Mouse (Mus musculus): ENCODE measurements at regions not wholly inside any gene's neighbourhood (a gene's known extent, or its start where the extent isn't known, plus 50 kb on each side); places are given as distances from the start of the nearest gene placed in this dataset.
"Not testable (repeated sequence)": the region's sequence is repeated elsewhere in the genome, so short reads cannot be mapped to it uniquely, and the experiment has no call there.

DNA sequence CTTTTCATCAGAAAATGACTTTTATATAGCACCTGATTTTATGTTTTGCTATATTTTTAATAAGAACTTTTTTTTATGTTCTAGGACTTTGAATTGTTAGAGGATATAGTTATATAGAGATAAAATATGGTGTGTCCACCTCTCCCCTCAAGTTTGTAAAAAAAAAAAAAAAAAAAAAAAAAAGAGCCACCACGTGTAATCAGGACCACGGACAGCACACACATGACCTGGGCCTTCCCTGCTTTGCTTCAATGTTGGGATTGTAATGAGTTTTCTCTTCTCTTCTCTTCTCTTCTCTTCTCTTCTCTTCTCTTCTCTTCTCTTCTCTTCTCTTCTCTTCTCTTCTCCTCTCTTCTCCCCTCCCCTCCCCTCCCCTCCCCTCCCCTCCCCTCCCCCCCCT is 78.5 kb downstream of the 1700010I14Rik start:
- DNase-seq (ENCODE audit: low spot score in 2 of 2) = not testable (repeated sequence)

DNA sequence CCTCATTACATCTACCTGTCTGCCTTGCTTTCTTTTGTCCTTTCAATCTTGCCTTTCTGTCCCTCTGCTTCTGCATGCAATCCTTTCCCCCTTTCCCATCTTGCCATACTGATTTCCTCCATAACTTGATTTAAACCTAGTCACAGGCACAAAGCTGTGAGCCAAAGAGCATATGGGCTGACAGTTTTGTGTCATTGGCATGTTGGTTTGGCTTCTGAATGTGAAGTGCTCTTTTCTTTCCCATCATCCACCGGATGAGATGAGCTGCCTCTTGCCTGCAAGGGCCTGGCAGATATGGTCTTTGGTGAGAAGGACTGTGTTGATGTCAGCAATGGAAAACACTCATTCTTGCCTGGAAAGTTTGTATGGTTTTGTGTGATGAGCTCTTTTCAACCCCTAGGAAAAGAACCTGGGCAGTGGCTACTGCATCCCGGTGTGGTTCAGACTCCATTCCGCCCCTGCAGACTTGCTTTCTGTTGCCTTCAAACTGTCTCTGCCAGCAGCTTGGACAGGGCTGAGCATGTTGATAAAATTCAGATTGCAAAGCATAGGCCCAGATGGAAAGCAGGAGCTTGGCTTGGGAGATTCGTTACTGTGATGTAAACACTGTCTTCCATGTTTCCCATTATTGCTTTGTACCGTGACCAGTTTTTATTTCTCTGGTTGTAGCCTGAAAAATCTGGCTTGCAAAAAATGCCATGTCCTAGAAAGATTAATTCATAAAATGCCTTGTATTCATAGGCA is 80.9 kb downstream of the 1700010I14Rik start:
- DNase-seq (ENCODE audit: low spot score in 2 of 2) = no peak

DNA sequence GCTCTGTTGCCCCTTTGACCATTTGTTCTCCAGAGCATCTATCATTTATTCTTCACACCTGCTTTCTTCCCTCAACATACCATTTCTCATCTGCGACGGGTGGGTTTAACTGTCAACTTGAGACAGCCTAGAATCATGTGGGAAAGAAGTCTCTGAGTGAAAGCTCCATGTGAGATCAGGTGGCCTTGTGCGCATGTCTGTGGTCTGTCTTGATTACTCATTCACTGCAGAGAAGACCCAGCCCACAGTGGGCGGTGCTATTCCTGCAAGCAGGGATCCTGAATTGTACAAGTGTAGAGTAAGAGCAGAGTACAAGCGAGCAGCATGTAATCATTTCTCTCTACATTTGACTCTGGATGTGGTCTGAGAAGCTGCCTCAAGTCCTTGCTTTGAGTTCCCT is 95.5 kb downstream of the 1700010I14Rik start:
- no peak for DNase-seq (ENCODE audit: low spot score in 2 of 2)

DNA sequence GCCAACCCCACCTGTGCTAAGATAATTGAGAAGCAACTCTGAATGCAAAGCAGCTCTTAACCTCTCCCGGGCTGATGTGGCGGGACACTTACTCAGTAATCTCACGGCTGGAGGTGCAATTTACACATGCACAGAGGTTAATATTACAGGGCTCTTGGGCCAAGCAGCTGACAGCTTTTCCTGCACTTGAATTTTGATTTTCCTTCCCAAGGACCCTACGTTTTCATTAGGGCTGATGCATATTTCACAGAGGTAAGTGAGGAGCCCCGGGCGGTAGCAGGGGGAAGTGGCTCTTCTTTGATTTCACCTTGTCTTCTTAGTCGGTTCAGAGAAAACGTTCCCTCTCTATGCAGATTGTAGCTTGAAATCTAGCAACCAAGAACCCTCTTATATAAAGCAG is 139.7 kb downstream of the 1700010I14Rik start:
- no peak for DNase-seq (ENCODE audit: low spot score in 2 of 2)

DNA sequence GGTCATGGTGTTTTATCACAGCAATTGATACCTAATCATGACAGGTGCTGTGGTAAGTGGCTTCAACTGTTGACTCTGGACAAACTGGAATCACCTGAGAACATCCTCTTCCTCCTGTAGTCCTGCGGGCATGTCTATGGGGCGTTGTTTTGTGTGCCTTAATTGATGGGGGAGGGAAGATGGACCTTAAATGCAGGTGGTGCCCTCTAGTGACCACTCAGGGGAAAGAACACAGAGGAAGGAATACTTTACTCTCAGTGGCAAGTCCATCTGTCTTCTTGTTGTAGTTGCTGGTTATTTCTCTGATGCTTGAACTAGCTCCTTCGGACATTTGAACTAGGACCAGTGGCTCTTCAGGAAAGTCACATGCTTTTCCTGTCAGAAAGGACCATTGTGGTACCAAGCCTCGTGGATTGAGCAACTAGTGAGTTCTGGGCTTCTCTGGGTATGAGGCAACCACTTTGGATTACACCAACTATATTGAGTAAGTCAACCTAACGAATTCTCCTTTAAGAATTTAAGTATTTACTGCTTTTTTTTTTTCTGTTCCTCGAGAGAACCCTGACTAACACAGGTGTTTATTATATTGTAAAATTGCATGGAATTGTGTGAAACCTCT is 157.6 kb downstream of the 1700010I14Rik start:
- no peak for DNase-seq (ENCODE audit: low spot score in 2 of 2)

DNA sequence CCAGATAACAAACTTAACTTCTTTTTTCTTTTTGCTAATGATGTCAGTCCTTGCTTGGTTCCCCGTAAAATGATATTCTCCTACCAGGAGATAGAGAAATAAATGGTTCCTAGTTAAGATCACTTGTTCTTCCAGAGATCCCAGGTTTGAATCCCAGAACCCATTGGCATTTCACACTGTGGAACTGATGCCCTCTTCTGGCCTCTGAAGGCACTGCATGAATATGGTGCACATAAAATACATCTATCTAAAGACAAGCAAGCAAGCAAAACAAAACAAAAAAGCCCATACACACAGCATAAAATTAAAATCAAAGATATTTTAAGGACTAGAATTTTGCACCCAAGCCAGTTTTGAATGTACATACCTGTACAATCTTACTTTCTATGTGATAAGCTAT is 162.5 kb downstream of the 1700010I14Rik start:
- DNase-seq (ENCODE audit: low spot score in 2 of 2) = no peak

DNA sequence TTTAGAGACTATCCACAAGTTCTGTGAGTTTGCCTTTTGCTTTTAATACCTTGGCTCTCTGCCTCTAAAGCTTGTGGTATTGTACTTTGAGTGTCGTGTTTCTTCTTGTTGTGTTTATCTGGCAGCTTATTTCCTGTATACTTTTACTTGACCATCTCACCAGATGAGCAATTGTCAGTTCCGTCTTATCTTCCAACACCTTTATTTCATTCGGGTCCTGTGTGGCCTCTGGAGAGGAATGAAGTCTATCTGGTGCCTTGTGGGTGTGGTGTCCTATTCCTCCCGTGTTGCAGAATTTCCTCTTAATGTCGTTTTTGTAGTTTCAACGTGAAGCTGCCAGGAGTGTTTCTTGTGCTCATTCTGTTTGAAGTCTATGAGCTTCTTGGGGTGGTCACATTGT is 174.0 kb downstream of the 1700010I14Rik start:
- DNase-seq (ENCODE audit: low spot score in 2 of 2) = no peak

DNA sequence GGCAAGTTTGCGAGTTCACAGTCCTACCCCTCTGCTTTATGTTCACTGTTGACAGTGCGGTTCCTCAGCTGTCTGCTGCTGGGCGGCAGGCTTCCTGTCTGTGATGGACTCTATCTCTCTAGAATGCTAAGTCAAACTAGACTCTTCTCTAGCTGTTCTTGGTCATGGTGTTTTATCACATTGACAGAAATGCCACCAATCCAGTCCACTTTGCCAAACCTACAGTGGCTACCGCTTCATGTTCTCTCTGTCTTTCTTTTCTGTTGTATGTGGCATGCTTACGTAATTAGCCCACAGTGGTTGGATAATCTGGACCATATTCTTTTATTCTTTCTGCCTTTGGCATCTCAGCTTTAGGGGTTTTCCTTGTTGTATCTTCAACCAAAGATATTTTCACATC is 174.5 kb downstream of the 1700010I14Rik start:
- DNase-seq (ENCODE audit: low spot score in 2 of 2) = no peak

DNA sequence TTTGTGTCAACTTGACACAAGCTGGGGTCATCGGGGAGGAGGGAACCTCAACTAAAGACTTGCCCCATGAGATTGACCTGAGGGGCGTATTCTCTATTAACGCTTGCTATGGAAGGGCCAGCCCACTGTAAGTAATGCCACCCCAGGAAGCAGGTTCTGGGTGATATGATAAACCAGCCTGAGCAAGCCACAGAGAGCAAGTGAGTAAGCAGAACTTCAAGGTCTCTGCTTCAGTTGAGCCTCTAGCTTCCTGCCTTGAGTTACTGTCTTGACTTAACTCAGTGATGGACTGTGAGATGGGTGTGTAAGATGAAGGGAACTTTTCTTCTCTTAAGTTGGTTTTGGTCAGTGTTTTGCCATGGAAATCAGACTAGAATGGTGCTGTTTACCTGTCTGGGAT is 175.2 kb downstream of the 1700010I14Rik start:
- no peak for DNase-seq (ENCODE audit: low spot score in 2 of 2)

DNA sequence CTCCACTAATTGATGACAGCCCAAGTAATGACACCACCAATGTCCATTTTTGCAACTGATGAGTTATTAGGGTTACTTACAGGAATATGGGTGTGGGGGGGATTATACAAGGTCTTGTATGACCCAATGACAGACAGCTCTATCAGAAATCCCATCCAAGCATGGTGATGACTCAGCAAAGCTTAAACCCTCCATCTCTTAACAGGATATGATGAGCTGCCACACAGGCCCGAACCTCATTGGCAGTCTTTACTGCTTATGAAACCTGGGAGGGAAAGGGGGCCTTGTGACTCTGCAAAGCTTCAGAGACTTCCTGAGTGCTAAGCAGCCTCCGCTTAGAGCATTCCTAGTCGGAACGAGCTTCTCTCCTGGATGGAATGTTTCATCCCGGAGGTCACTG is 176.4 kb downstream of the 1700010I14Rik start:
- no peak for DNase-seq (ENCODE audit: low spot score in 2 of 2)

DNA sequence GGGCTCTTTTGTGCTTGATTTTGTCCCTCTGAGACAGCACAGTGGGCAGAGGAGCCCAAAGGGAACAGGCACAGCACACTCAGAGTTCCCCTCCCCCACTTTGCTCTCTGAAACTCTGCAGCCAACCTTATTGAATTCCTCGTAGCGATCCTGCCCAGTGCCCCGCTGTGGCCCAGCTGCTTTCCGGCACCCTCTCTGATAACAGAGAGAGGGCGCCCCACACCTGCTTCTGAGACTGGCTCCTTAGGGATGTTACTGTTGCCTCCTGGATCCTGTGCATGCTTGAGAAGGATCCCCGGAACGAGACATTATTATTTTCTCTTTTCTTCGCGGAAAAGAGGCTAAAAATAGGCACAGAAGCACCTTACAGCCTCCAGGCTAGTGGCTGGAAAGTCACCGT is 179.0 kb downstream of the 1700010I14Rik start:
- DNase-seq (ENCODE audit: low spot score in 2 of 2) = no peak

DNA sequence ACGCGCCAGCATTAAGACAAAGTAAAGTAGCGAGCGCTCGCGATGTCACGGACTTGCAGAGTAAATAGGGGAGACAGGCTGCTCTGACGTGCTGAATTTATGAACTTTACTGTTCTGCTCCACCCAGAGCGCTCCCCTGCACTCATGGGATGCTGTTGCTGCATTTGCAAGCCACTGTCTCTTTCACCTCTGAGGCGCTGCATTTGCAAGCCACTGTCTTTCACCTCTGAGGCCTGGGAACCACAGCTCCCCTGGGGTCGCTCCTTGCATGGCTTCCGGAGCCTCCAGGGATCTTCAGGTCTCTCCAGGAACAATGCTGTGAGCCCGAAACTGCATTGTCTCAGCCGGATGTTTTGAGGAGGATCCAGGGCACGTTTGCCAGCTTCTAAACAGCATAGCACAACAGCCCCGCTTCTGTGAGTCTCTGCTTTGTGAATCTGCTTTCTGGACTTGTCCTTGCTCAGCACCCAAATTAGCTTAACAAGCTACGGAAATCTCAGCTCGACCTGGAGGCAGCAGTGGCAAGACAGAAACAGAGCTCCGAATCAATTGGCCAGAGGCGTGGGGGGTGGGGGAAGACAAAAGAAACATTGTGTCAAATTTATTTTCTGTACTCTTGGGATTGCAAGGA is 179.6 kb downstream of the 1700010I14Rik start:
- DNase-seq (ENCODE audit: low spot score in 2 of 2) = no peak

DNA sequence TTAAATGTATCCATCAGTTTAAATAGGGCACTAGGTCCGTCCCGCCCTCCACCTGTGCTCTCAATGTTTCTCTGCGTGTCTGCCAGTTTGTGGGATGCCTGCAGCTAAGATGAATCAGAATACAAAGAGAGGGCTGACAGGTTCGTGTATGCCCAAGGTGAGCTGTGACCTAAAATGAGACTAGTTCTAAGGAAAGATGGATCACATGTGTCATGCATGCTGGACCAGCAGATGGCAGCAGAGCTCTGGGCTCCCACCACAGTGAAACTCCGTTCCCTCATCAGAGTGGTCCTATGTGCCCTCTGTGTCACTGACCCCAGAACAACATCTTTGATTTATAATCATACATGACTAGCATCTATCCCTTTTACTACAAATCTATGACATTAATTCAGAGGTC is 180.3 kb downstream of the 1700010I14Rik start:
- DNase-seq (ENCODE audit: low spot score in 2 of 2) = peak in 1 of 2 experiments; percentile 64

DNA sequence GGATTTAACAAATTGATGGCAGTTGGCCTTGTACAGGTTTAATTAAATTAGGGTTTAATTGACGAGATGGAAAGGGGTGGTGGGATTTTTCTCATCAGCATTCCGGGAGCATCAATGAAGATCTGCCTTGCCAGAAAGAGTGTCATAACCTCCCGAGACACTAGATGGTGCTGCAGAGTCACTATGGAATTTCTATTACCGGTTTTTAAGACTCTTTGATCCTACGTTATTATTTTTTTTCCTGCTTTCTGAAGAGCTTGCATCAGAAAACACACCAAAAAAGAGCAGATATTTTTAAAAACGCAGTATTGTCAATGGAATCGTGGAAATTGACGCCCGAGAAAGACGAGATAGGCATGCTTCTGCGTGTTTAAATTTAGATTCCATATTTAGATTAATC is 181.2 kb downstream of the 1700010I14Rik start:
- peak in 1 of 2 experiments; percentile 46 for DNase-seq (ENCODE audit: low spot score in 2 of 2)

DNA sequence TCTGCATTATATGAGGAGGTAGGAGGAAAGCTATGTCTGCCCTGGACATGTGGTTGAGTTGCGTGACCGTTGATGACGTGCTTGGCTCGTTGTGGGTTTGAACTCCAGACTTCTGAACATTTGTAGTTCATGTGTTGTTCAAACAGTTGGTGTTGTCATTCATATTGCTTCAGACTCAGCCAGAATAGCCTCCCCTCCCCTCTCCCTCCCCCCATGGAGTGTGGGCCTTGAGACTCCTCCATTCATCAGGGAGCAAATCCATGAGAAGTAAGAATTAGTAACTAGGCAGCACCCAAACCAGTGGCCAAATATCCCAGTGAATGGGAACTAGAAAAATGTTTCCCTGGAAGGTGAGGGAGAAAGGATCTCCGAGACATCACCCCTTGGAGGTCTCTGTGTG is 209.0 kb downstream of the 1700010I14Rik start:
- no peak for DNase-seq (ENCODE audit: low spot score in 2 of 2)

DNA sequence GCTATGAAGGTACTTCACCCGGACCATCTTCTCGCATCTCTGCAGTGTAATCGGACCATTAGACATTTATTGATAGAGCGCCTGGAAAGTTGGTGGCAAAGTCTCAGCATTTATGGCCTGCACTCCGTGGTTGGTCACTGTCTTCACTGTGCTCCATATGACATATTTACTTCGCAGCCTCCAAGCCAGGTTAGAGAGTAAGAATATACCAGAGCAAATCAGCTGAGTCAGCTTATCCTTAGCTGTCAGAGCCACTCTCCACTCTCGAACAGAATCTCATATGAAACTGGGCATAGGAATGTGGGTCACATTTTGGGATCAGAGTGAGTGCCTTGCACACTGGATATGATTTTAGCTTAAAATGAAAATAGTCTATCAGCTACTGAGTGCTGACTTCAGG is 212.3 kb downstream of the 1700010I14Rik start:
- DNase-seq (ENCODE audit: low spot score in 2 of 2) = no peak

DNA sequence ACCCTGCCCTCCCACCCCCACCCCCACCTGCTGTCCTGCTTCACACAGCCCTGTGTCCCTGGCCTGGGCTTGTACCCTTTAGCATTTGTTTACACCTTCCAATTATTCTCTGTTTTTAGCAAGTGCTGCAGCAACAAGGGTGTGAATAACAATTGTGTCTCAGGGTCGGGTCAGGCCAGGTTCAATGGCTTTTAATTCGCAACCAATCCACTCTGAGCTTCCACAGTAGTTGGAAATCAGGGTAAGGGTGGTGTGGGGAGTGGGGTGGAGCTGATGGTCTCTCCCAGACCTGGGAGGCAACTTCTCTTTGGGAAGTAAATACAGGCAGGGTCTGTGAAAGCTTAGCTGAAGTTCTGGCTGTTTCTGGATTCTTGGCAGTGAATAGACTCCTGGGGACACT is 214.4 kb downstream of the 1700010I14Rik start:
- no peak for DNase-seq (ENCODE audit: low spot score in 2 of 2)

DNA sequence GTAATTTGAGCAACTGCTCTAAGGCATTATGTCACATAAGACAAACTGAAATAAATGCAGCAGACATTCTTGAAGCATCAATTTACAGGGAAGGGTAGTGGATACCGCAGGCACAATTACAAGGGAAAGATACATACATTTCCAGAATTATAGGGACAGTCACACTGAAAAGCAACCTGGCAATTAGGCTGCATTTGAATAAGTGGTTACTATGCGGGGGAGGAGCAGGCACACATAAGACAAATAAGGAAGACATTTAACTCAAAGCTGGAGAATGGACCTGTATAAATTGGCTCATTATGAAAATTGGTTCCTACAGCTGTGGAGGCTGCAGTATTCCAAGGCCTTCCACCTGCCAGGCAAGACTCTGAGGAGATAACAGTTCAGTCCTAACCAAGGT is 211.2 kb upstream of the Gm17728 start:
- no peak for DNase-seq (ENCODE audit: low spot score in 2 of 2)

DNA sequence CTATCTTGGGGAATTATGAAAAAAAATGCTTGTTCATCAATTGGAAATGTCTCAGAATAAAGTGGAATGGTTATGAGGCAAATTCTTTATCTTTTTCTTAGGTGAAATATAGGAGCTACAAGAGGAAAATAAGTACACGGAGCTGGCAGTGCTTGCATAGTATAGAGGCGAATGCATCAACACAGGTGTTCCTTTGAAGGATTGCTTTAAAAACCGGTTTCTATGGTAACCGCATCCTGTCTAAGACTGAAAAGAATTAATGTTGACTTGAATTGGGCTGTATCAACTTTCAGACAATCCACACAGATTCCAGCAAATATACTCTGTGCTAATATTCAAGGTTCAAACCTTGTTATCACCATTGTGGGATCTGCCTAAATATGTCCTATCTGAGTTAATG is 198.8 kb upstream of the Gm17728 start:
- DNase-seq (ENCODE audit: low spot score in 2 of 2) = no peak

DNA sequence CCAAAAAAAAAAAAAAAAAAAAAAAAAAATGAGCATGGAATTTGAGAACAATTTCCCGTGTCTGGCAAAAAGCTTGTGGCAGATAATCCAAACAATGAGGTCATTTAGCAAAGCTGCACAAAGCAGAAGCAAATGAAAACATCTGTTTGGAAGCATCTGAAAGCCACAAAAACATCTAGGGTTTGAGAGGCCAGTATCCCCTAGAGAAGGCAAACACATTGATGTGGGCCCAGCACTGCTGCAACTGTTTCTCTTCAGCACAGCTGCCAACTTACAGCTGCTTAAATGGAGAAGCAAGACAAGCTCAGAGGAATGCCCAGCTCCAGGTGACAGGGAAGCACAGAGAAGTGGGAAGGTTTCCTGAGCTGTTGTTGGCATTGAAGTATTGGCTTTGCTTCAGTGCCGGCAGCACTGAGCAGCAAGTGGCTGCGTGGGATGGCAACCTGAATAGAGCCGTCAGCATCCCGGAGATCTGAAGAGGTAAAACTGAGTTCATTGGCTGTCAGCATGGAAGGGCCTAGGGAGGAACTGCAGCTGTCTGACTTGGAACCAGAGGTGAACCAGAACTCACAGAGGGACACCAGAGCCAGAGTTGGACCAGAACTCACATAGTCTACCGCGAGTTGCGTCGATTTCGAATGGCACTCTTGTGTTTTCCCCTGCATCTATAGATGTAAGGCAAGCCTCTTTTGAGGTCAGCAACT is 193.8 kb upstream of the Gm17728 start:
- DNase-seq (ENCODE audit: low spot score in 2 of 2) = no peak

DNA sequence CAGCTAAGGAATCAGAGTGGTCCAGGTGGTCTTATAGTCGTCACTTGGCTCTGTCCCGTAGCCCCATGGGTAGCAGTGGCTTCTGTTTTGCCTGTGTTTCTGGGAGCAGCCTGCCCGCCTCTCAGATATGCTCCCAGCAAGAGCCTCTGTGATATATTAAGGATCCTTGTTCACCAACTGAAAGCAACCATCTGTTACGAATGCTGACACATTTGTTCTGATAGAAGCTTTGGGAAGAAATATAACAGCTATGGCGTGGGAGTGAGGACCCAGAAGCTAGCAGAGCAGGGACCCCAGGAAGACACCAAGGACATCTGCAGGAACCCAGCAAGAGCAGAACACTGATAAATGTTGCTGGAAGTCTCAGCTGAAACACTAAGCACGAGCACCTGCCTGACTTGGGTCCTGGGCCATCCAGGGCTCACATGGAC is 186.7 kb upstream of the Gm17728 start:
- no peak for DNase-seq (ENCODE audit: low spot score in 2 of 2)

DNA sequence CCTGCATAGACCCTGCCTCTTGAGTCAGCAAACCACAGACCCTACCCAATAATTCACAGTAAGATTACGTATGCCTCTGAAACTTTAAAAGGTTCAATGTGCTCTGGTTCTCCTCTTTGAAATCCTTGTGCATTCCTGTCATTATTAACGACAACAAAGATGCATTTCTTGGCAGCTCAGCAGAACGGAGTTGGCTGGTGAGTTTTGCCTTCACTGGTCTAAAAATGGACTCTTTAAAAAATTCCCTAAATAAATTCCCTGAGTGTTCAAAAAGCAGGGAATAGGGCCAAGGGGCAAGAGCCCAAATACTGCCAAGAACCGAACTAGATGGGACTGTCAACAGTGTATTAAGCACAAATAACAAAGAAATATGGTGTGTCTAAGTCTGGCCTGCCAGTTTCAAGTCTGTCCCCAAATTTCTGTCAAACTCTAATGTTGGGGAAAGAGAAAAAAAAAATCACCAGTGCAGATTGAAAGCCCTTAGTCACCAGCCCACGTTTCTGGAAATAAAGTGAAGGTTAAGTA is 163.2 kb upstream of the Gm17728 start:
- DNase-seq (ENCODE audit: low spot score in 2 of 2) = no peak

Measured in spleen, postnatal 10 days (tissue).